Mouse (Mus musculus) ES-E14 (cell line): ENCODE measurements around the gene Ptprn2.

Source experiments
- CHD2 ChIP-seq: IDR thresholded peaks from 2 replicates; pipeline ENCODE4 v1.6.1; 2014; ENCODE audit warnings: mild to moderate bottlenecking, low read depth, low read length, inconsistent platforms
- MAFK ChIP-seq: IDR thresholded peaks from 2 replicates; pipeline ENCODE4 v1.6.1; 2014; ENCODE audit warnings: mild to moderate bottlenecking, low read depth, low read length, inconsistent platforms; ENCODE audit not compliant: insufficient read depth
- ZNF384 ChIP-seq: IDR thresholded peaks from 2 replicates; pipeline ENCODE4 v1.6.1; 2012; ENCODE audit warnings: low read depth, low read length, inconsistent platforms

DNA sequence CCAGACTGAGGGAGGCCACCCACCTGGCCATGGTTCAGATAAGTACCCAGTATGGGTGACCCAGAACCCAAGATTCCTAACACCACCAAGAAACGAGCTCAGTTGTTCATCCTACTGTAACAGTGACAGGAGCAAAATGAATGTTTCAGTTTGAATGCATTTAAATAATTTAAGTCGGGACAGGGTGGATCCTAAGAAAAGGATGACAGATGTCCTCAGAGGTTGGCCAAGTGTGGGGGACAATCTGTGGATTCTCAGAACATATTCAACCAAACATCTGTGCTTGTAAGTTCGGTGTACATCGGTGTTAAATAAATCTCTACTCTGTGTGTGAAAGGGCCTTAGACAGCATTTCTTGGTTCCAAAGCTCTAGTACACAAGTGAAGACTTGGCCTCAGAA, 743.9 kb downstream of the Ptprn2 start:
- no peak for TF ChIP-seq CHD2
- TF ChIP-seq ZNF384: no peak
- TF ChIP-seq MAFK: no peak
